Mouse (Mus musculus): ENCODE measurements at regions not wholly inside any gene's neighbourhood (a gene's known extent, or its start where the extent isn't known, plus 50 kb on each side); places are given as distances from the start of the nearest gene placed in this dataset.

- no peak for DNase-seq
These were observed 129.0 kb upstream of the Dynlrb2 start for GRCm38 (mm10) chr8:116375758-116376157.

GRCm38 (mm10) chr8:116373063-116373462 lies 131.7 kb upstream of the Dynlrb2 start:
- DNase-seq, result no peak

- no peak for DNase-seq
These were observed 132.2 kb upstream of the Dynlrb2 start for GRCm38 (mm10) chr8:116372574-116372973.

- DNase-seq, result no peak
These were observed 132.7 kb upstream of the Dynlrb2 start for GRCm38 (mm10) chr8:116372056-116372455.

GRCm38 (mm10) chr8:116367491-116367890 lies 137.3 kb upstream of the Dynlrb2 start:
- no peak for DNase-seq

GRCm38 (mm10) chr8:116366706-116367105 lies 138.1 kb upstream of the Dynlrb2 start:
- DNase-seq, result no peak

GRCm38 (mm10) chr8:116364751-116365150 lies 140.0 kb upstream of the Dynlrb2 start:
- DNase-seq, result no peak

- no peak for DNase-seq
These were observed 140.6 kb upstream of the Dynlrb2 start for GRCm38 (mm10) chr8:116364172-116364571.

- no peak for DNase-seq
These were observed 142.4 kb upstream of the Dynlrb2 start for GRCm38 (mm10) chr8:116362351-116362750.

- DNase-seq, result no peak
These were observed 145.0 kb upstream of the Dynlrb2 start for GRCm38 (mm10) chr8:116359761-116360160.

- DNase-seq, result no peak
These were observed 150.0 kb upstream of the Dynlrb2 start for GRCm38 (mm10) chr8:116354756-116355155.

- no peak for DNase-seq
These were observed 150.9 kb upstream of the Dynlrb2 start for GRCm38 (mm10) chr8:116353911-116354310.

GRCm38 (mm10) chr8:116352635-116353034 lies 152.1 kb upstream of the Dynlrb2 start:
- no peak for DNase-seq

- DNase-seq, result no peak
These were observed 155.8 kb upstream of the Dynlrb2 start for GRCm38 (mm10) chr8:116348971-116349370.

GRCm38 (mm10) chr8:116346990-116347389 lies 157.8 kb upstream of the Dynlrb2 start:
- DNase-seq, result no peak

- no peak for DNase-seq
These were observed 160.1 kb upstream of the Dynlrb2 start for GRCm38 (mm10) chr8:116344590-116345222.

GRCm38 (mm10) chr8:116343534-116343933 lies 161.2 kb upstream of the Dynlrb2 start:
- DNase-seq, result no peak

- no peak for DNase-seq
These were observed 170.0 kb upstream of the Dynlrb2 start for GRCm38 (mm10) chr8:116334772-116335171.

- DNase-seq, result no peak
These were observed 170.7 kb upstream of the Dynlrb2 start for GRCm38 (mm10) chr8:116334101-116334500.

- DNase-seq, result no peak
These were observed 184.6 kb upstream of the Dynlrb2 start for GRCm38 (mm10) chr8:116320014-116320680.

GRCm38 (mm10) chr8:116315410-116315809 lies 189.4 kb upstream of the Dynlrb2 start:
- no peak for DNase-seq

- no peak for DNase-seq
These were observed 190.2 kb upstream of the Dynlrb2 start for GRCm38 (mm10) chr8:116314429-116315092.

- DNase-seq, result no peak
These were observed 205.9 kb upstream of the Dynlrb2 start for GRCm38 (mm10) chr8:116298891-116299290.

- DNase-seq, result no peak
These were observed 214.0 kb upstream of the Dynlrb2 start for GRCm38 (mm10) chr8:116290671-116291245.
